Mouse (Mus musculus) adrenal gland, postnatal 4 days (tissue): ENCODE measurements around the gene Snx29. TPM values are rescaled to one million over a fixed set of nuclear protein-coding genes. Genes with fewer than 3 reads are reported as not detected.
"Not testable (repeated sequence)": the region's sequence is repeated elsewhere in the genome, so short reads cannot be mapped to it uniquely, and the experiment has no call there.

Experiments used
- DNase-seq, 2 experiments: peaks; one replicate each; pipeline ENCODE4 v3.0.0; 2021 to 2022; ENCODE audit warnings: low spot score in 2 of 2, mixed read lengths in 2 of 2
- total RNA-seq, 2 experiments: library from RNA; stranded (reverse); gene quantifications; 2 replicates each; pipeline ENCODE4 v1.2.3; 2021

Gene Snx29
- total RNA-seq, 2 experiments from 2014 or later, result 20.1 to 30.2 TPM

DNA sequence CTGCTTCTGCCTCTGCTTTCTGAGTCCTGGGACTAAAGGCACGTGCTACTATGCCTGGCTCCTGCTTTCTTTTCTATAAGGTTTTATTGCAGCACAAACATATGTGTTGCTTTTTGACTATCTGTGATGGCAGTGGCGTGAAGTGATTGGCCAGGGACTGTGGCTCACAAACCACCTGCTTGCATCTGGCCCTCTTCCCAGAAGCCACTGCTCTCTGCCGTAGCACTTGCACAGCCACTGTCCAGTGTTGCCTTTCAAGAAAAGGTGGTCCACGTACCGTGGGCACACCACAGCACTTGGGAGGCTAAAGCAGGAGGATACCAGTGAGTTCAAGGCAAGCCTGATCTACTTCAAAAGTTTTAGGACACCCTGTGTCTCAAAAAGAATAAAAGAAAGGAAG lies 154.9 kb downstream of the Snx29 start:
- no peak for DNase-seq

DNA sequence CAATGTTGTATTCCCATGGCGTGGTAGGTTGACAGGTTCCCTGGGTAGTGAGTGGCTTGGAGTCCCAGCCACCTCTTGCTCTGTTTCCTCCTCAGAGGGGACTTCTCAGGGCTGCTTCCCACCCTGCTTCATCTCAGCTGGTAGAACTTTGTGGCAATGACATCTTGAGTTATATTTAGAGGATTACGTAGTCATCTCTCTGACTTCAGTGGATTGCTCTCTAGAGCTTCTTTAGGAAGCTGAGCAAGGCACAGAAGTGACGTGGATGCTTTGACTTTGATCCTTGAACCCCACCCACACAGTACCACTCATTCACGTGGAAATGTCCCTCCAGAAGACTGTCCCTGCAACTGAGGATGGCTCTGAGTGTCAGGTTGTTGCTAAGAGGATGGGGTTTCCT lies 156.9 kb downstream of the Snx29 start:
- no peak for DNase-seq

DNA sequence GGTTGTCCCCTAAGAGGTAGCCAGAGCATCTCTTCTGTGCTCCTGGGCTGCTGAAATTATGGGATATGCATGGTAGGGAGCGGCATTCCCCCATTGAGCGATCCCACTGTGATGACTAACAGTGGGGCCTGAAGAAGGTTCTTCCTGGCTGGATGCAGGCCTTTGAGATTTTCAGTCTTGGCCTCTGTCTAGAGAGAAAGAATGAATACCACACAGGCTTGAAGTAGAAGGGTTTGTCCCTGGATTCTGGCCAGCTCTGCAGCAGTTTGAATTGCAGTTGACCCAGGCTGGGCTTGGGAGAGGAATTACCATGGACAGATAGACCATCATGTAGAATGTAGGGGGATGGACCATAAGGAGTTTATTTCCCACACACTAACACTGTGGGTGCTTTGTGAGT lies 159.5 kb downstream of the Snx29 start:
- DNase-seq, result no peak

DNA sequence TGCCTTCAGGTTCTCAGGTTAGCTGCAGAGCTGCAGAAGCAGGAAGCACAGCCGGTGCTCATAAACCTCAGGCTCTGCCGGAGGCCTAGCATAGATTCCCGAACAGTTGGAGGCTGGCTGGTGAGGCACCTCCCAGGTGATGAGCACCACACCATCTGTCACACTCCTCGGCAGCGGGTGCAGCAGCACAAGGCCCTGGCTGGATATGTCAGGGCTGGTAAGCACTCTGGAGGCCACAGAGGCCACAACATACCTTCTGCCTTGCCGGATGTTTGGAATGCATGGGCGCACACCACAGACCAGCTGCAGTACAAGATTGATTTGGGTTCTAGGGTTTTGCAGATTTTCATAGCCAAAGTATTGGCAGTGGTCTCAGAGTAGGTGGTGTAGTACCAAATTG lies 172.2 kb downstream of the Snx29 start:
- no peak for DNase-seq

DNA sequence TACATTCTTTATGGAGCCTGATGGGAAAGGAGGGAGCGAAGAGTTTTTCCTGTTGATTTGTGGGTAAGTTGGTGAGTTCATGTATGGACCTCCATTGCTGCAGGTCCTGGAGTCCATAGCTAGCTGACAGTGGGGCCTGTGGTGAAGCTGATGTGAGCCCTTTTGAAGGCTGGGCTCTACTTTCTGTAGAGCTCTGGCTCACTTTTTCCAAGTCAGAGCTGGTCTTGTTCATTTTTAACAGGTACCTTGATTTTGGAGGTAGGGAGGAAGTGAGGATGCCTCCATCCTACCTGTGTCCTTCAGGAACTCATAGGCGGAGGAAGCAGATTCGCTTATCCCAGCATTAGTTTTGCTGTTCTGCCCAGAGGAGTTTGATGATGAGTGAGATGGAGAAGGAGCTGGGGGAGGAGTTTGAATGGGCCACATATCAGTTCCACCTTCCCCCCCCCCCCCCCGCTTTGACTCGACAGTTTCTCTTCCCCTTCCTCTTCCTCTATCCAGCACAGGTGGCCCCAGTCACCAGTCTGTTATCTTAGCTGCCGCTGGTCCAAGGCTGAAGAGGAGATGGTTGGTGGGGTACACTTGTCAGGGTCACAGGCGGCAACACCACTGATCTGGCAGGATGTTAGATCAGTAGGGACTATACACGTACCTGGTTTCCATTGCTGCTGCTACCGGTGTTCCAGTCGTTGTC lies 173.4 kb downstream of the Snx29 start:
- DNase-seq, result no peak

DNA sequence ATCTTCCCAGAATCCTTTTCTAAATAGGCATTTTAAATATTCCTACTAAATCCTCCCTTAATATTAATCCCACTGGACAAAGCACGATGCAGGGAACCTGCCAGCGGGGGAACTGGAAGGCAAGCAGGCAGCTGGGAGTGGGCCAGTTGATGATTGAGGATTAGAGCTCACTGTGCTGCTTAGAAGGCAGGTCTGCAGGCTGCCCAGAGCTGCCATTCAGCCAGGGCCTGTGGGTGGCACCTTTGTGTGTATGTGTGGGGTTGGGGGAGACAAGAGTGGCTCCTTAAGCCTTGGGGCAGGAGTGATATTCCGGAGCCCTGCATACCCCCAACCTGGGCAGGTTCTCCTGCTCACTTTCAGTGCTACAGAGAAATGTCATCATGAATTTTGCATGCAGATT lies 174.0 kb downstream of the Snx29 start:
- DNase-seq, result no peak

DNA sequence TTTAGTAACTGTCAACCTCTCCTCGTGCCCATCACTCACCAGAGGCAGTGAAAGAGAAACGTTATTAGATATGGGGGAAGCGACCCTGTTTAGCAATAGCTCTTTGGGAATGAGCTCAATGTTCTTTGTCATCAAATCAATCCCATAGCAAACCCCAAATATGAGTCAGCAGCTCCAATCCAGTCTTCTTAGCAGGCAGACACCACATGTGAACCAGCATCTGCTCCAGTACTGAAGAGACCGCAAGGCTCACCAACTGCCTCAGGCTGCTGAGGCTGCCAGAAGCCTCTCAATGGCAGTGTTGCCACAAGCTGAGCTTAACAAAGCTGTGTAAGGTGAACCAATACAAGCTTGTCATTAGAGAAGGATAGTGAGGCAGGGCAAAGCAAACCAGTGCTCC lies 177.4 kb downstream of the Snx29 start:
- no peak for DNase-seq

DNA sequence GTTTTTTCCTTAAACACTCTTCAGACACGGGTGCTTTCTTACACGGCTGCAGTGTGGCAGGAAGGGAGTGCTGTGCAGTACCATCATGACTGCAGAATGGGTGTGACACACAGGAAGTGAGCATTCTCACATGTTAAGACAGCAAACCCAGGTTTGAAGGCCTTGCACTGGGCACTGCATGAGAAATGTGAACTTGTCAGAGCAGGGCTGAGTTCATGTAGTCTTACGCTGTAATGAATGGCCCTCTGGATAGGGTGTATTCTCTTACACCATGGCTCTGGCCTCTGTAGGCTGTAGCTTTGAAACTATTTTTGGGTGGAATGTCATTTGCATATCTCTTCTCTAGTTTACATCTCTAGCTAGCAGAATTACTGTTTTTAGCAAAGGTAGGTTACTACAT lies 178.4 kb downstream of the Snx29 start:
- no peak for DNase-seq

DNA sequence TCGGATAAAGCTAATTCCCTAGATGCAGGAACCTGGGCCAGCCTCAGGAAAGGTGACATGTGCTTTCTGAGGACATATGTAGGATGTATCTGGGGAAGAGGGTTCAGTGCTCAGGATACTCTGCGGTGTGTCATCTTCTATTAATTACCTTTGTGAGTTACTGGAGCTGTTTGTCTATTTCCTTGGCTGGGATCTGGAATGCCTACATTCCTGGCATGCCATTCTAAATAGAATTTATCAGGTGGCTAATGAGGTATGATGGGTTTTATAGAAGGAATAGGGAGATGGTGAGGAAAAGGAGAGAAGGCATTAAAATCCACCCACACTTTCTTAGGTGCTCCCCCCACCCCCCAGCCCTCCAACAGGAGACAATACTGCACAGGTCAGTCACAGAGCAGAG lies 178.9 kb downstream of the Snx29 start:
- no peak for DNase-seq

DNA sequence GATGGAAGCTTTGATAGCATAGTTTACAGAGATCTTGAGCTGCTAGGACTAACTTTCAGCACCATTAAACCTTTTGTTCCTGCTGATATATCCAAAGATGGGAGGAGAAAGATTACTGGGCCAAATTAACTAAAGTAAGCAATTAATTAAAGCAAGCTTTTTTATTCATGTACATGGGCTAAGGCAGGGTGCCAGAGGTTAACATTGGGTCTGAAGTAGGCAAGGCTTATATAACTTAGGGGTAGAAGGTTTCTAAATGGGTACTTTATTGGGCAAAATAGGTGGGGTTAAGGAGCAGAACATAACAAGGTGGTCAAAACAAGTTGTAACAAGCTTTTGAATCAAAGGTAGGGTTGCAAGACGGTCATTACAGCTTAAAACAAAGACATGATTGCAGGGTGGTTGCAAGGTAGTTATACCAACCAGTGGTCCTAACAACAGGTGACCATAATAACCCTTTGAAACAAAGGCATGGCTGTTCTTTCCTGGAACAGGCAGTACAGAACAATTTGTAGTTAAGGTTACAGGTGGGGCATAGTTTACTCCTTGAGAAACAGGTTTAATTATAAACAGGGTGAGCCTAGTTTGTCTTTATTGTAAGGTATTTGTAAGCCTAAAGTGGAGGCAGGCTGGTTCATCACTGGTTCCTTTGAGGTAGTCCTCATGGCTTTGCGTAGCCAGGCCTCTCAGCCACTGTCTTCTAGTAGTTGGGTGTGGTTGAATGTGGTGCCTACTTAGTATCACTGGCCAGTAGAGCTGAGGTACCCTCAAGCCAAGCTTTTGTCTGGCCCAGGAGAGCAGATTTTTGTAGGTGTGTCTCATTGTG lies 182.2 kb downstream of the Snx29 start:
- no peak for DNase-seq

DNA sequence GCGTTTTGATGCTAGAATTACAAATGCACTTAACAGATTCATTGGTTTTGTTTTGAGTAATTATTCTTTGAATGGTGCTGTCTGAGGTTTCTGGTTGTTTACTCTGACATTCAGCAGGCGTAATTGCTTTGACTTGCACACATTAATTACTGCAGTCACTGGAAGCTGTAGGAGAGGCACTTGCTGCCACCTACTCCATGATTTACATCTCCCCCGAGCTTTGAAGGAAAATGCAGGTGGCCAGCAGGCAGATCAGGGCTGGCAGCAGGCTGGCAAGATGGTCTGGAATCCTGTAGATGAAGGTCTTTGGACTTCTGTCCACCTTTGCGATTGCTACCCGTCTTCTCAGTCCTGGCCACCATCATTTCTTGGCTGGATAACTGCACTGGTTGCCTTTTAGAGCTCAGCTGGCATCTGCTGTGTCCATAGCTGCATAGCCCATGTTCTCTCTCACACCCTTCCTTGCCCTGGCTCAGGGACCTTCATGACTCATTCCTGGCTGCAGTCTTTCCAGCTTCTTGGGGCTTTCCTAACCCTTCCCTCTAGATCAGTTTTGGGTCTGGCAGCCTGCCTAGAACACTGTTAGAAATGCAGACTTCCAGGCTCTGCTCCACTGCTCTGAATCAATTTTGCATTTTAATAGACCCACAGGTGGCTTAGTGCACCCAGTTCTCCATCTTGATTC lies 182.9 kb downstream of the Snx29 start:
- DNase-seq, result peak in 1 of 2 experiments; percentile 27

DNA sequence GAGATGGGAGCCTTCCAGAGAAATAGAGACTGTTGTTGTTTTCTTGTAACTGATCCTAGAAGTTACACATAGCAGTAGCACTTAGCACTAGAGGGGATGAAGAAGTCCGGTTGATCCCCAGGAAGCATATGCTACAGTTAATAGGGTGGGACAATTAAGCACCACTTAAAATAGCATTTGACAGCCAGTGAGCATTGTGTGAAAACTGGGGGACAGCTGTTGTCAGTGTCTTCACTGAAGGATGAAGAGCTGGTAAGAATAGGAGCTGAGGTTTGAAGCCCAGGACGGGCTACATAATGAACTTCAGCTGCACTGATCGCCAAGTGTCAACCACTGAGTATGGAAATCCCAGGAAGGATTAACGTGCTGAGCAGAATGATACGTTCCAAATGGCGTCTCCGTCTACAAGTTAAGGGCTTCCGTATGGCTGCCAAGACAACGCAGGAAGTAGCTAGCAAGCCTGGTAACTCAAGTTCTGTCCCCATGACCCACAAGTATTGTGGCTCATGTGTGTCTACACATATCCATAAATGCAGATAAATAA lies 184.6 kb downstream of the Snx29 start:
- DNase-seq, result no peak

DNA sequence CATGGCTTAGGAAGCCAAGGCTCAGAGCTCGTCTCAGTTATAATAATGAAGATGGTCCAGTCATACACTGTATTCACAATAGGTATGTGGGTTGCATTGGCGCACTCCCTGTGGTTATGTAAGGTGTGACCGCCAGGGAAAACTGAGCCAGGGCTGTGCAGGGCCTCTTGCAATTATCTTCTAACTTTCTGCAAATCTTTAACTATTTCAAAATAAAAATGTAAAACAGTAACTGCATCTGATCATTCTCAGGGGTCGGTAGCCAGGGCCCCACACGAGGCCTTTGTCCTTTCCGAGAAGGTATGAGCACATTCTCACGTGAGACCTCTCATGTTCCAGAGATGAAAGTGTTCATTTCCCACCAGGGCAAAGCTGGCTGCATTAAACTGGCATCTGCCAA lies 185.6 kb downstream of the Snx29 start:
- DNase-seq, result no peak

DNA sequence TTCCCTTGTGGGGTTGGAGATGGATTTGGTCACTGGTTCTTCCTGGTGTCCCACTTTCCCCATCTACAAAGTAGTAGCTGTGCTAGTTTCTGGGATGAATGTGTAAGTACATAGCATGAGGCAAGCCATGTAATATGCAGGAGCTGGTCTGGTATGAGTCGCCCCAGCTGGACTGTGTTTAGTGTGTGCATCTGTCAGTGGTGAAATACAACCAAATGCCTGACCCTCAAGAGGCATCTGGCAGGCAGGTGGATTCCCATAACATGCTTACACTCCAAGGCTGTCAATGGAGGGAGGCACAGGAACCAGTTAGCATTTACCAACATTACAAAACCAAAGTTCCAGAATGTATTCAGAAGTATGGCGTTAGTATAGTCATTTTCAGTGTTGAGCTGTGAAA lies 187.7 kb downstream of the Snx29 start:
- DNase-seq, result no peak

DNA sequence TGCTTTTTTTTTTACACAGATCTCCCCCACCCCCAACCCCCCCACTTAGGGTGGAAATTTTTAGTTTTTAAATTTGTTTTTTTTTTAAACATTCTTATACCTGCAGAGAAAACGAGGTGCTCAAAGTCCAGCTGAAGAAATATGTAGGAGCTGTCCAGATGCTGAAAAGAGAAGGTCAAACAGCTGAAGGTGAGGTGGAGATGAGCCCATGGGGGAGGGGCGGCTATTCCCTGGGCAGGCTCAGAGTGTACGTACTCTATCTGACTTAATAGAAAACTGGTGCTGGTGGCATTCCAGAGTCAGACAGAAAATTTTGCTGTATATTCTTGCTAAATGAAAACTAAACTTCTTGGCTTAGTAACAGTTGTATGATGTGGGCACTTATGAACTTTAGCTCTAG lies 188.1 kb downstream of the Snx29 start:
- no peak for DNase-seq

DNA sequence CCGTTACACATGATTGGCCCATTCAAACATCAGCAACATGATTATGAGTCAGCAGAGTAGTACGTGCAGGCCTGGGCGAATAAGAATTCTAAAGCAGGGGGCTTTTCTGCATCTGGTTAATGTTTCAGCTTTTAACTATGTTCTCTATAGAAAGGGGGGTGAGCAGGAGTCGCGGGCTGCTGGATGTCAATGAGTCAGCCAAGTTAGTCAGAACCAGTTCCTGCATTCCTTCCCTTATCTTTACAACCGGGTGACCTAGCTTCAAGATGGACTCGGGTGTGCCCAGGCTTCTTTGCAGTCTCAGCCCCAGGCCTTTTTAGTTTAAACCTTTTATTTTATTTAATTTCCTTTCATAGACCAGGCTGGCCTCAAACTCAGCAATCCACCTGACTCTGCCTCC lies 189.0 kb downstream of the Snx29 start:
- DNase-seq, result not testable (repeated sequence)

DNA sequence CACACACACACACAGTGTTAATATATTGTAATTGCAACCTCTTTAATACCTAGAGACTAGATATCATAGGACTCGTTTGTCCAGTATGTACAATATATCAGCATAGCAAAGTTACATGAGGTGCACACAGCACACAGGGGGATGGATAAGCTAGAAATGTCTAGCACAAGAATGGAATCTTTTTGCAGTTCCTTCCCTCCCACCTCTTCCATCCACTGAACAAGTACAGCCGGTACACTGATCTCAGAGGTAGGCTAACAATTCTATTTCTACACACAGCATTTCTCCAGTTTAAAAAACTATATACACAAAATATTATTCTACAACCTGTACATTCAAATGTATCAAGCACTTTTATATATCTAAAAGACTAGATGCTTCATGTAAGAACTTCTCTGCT lies 194.0 kb downstream of the Snx29 start:
- DNase-seq, result no peak

DNA sequence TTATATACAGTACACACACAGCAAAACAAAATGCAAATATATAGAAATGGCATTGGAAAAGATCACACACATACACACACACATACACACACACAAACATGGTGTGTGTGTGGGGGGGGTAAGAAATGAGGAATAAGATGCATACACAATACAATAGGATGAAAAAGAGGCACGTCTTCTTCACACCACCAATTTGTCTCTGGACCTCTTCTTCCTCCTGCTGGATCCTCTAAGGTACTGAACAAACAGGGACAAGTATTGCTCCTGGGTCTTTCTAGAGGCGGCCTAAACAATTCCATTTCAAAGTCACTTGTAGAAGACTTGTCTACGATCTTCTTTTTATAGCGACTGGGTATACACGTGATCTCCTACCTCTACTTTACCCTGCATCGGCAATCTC lies 194.7 kb downstream of the Snx29 start:
- DNase-seq, result no peak

DNA sequence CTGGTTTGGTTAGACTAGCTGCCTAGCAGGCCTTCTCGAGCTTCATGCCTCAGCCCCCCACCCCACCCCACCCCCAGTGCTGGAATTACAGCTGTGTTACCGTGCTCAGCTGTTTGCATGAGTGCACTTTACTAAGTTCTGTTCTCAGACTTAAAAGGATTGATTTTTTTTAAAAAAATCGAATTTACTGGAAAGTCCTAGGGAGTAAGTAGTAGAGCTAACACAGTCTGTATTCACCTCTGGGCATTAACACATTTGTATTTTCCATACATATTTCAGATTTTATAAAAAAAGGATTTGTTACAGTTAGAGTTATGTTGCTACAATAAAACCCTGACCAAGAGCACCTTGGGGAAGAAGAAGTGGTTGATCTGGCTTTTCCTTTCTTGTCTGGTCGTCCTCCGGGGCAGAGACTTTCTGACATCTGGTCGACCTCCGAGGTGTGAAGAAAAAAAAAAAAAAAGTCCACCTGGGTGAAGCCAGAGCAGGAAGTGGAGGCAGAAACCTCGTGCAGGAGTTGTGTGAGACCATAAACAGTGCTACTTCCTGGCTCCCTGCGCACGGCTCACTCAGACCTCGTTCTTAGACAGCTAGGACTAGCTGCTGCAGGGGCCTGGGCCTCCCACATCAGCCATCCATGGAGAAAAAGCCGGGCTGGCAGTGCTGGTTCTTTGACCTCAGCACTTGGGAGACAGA lies 196.2 kb downstream of the Snx29 start:
- DNase-seq, result no peak

DNA sequence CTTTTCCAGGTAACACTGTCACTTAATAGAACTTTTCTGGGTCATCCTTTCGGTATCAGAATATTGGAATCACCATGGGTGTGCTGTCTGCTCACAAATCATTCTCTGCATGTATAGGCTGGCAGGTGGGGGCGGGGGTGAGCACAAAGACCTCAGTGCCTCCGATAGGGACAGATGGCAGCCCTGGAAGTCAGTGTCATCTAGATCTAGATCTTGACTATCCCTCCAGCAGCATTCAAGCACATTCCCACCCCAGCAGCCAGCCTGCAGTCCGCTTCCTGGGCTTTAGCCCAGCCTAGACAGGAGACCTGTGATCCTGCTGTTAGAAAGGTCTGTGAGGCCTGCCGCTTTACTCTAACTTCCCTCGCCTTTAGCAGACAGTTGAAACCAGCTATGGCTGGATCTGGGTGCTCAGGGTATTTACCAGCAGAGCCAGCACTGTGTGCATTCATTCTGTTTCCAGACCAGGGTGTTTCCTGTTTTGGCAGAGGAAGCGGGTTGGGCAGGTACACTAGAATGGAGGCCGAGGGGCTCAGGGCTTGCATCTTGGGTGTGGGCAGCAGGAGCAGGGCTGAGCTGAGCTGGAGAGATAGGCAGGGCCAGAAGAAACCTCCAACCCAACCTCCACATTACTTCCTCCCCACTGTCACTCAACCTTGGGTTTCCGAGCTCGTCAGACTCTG lies 203.5 kb downstream of the Snx29 start:
- no peak for DNase-seq

DNA sequence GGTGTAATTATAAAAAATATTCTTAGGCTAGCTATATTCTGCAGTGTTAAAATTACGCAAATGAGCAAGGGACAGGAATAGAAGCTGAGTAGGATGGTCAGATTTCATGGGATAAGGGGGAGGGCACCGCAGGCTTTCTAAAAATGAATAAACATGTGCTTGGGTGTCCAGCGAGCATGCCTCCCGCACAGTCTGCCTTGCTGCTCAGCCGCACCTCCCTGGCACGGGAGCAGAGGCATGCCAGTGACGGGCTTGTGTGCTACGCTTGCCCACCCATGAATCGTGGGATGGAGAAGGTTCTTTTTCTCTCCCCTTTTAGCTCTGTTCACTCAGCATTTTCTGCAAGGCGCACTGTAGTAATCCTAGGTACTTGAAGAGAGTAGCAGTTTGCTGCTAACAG lies 204.3 kb downstream of the Snx29 start:
- no peak for DNase-seq
